Mouse (Mus musculus) cerebellum, postnatal 10 days (tissue): ENCODE results near the gene Tspan8.
"Not testable (repeated sequence)": the region's sequence is repeated elsewhere in the genome, so short reads cannot be mapped to it uniquely, and the experiment has no call there.

Experiments used
- DNase-seq, 2 experiments: peaks; one replicate each; pipeline ENCODE4 v3.0.0; 2021; ENCODE audit warnings: mixed read lengths in 2 of 2

The Tspan8 gene

DNA sequence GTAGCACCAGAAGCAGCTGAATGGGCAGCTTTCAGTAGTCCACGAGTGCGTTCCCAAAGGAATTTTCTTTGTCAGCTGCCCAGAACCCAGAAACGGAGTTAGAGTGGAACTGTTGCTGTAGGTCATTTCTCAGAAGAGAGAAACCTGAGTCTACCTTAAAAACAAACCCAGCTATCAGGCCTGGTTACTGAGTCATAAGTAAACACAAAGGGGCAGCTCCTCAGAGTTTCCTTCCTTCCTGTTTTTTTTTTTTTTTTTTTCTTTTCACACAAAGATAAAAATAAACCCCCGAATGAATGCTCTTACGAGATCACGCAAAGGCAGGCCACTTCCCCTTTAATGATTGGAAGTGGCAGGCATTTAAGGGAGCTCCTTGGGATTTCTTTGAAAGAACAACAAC, at the start of gene Tspan8:
Tspan8 (plus strand) TSS at position 322 of the 400 bp plus-strand sequence.
- no peak for DNase-seq

DNA sequence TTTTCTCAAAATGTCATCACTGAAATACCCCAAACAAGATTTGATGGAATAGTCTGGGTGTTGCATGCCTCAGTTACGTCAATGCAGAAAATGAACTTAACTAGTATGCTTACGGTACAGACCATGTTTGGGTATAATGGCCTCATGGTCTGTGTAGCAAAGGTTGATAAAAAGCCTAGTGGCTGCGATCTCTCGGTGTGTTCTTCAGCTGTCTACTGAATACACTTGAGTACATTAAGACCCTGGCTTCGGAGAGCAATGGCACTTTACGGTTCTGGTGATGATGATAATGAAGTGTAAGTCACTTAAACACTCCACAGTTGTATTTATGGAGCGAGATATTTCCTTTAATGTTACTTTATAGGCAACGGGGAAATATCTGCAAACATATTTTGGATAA, 46.6 kb upstream of the Tspan8 start:
- DNase-seq: no peak

DNA sequence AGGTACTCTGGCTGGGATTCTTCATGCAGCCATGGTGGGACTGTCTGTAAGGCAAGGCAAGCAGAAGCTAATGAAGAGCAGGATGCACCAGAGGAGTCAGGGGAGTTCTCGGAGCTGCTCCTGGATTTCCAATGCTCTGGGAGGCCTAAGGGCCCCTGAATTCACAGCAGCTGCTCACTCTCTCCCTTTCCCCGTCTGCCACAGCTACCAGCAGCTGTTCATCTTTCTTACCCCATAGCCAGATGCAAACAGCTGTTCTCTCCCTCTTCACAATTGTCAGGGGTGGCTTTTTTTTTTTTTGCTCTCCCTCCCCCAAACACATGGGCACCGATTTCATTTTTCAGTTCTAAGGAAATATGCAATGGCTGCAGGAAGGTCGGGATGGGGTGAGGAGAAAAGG, 42.2 kb upstream of the Tspan8 start:
- DNase-seq: no peak

DNA sequence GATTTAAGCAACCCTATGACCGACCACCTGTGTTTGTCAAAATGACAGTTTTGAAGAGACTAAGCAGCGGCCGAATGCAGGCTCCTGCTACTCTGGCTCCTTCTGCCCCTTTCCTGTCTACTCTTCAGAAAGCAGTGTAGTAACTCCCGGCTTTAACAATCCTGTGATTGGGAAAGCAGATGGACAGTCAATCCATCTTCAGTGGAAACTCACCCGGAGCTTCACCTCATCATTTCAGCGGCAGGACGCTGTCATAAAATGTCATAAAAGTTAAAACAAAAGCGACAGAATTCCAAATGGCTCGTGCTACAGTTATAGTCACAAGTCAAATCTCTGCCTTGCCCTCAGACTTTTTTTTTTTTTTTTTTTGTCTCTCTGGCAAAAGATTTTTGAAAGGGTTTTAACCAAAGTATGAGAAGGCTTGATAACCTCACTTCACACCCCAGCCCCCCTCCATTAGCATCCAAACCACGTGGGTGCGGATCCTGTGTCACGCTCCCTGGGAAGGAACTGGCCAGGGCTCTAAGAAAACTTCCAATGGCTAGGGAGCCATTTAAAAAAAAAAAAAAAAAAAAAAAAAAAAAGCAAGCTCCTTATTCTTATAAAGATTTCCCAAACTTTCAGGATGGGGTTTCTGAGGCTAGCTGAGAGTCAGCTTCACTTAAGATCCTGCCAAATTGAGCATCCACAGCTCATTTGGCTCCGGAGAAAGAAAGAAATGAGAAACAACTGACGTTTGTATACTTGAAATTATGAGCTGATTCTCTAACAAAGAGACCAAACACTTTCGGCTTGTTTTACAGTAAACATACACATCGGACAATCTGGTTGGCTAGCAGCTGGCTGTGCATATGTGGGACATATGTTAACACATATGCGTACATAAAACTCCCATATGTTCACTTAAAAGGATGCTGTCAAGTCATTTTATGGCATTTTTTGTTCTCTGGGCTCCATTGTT, 40.4 kb upstream of the Tspan8 start:
- DNase-seq: no peak

DNA sequence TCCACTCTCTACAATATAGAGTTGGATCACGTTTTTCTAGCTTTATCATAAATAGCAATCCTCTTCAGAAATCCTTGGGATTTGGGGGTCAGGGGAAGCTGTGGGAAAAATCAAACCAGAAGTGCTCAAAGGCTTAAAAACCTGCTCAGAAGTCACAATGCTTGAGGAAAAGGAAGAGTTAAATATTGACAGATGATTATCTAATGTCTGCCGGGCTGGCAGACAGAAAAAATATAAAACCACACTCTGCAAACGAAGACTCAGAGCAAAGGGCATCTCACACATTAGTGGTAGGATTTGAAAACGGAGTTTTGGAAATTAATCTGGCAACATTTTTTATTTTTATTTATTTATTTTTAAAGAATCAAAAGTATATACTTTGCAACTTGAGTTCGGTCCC, 39.3 kb upstream of the Tspan8 start:
- no peak for DNase-seq

DNA sequence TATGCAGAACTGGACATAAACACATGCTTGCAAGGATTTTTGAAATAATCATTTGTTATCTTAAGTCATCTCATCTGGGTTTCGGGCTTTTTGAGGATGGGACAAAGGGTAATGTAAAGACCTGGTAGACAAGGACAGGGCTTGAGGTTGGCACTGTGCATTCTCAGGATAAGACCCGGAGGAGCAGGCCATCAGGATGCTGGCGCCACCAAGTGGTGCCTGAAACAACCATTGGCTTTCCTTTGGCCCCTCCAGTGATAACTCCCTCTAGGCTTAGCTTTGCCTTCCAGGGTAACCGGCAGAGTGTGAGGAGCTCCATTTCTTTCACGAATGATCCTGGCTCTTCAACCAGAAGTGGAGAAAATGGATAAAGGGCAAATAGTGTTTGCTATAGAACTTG, 38.0 kb upstream of the Tspan8 start:
- DNase-seq: peak; percentile 53 to 60

DNA sequence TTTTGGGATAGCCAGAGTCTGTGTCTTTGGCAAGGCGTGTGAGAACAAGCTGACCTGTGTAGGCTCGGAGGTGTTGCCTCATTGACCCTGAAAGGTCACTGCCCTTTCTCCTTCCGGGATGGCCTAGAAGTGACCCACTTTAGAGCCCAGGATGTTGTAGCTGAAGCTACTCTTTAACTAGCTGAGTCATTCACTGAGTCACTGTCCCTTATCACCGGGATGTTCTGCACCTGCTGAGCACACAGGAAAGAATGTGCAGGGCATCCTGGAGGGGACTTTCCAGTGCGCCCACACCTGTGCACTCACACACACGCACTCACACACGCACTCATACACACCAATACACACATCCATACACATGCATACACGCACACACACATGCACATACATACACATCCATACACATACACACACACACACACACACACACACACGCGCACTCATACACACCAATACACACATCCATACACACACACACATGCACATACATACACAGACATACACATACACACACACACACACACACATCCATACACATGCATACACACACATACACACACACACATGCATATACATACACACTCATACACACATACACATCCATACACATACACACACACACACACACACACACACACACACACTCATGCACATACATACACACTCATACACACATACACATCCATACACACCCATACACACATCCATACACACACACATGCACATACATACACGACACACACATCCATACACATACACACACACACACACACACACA, 36.2 kb upstream of the Tspan8 start:
- DNase-seq: no peak

DNA sequence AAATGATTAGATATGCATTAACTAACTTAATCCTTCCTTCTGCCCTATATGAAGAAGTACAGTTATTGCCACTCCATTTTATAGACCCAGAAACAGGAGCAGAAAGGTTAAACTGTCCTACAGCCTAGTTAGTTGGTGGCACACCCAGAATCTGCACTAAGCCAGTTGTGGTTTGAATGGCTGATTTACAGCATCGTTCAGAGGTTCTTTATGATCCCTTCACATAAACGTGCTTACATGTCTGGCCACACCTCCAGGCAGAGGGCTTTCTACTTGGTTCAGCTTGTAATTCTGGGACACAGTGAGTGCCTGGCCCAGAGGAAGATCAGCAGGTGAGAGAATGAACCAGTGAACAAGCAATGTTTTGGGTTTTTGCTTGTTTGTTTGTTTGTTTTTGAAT, 33.4 kb upstream of the Tspan8 start:
- no peak for DNase-seq

DNA sequence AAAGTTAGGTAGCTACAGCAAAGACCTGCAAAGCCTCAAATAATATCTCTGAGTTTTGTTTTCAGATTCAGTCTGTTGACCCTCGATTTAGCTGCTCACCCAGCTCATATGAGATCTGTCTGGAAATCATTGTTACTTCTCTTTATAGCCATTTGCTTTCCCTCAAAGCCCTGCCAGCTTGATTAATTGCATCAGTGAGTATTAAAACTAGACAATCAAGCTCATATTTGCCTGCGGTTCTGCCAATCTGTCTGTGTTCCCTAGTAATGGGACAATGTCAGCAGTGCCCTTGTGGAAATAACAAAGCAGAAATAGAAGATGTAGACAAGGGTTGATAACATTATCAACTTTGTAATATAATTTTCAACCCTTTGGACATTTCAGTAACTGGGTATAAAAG, 25.8 kb upstream of the Tspan8 start:
- peak; percentile 68 to 72 for DNase-seq

DNA sequence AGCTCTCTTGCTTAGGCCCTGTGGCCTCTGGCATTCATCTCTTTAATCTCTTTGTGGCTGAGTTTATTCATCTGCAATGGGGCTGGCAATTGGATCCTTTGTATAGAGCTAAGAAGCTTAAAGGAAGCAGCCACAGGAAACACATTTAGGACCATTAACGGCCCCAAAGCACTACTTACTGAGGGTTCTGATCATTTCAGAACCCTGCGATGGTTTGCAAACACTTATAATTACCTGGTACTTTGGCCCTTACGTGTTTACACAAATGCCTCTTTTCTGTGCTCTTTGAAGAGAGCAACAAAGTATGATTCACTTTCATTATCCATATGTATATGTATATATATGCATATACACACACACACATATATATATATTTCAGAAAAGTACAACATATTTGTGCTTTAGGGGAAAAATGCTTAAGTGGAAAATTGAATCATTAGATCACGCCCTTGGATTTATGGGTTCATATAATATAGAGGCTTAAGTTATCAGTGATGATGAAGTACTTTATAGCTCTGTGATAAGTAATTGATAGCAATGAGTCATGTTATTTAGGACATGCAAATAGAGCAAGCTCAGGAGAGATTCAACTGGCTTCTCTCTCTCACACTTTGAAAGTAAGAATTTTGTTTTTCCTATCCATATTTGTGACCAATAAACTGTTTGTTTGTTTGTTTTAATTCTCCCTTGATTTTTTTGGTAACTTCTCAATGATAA, 20.4 kb upstream of the Tspan8 start:
- no peak for DNase-seq

DNA sequence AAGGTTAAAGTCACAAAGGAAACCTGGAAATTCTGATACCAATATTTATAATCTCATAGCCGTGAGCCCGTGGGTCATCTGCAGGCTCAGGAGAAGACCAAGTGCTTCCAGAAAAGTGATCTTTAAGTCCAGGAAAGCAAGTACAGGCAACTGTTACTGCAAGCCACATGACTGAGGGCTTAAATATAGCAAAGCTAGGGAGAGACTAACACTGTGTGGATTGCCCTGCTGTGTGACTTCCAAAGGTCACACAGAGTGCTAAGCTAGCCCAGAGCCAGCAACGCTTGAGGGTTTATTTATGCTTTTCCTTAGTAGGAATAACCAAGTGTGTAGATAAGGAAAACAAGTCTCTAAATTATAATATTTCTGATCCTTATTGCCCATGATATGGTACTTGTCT, 15.2 kb upstream of the Tspan8 start:
- no peak for DNase-seq

DNA sequence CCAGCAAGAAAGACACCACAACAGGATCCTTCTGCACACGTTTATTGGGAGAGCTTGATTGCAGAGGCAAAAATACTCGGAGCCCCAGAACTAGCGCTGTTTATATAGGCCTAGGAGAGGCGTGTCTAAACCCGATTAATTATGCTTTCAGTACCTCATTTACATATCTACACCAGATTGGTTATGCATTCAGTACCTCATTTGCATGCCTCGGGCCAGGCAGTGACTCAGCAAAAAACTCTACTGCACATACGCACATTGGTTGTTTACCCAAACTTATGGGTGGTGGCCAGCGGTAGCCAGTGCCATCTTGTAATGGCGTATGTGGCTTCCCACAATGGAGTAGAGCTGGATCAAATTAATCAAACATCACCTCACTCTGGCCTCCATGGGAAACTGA, 13.6 kb upstream of the Tspan8 start:
- not testable (repeated sequence) for DNase-seq

DNA sequence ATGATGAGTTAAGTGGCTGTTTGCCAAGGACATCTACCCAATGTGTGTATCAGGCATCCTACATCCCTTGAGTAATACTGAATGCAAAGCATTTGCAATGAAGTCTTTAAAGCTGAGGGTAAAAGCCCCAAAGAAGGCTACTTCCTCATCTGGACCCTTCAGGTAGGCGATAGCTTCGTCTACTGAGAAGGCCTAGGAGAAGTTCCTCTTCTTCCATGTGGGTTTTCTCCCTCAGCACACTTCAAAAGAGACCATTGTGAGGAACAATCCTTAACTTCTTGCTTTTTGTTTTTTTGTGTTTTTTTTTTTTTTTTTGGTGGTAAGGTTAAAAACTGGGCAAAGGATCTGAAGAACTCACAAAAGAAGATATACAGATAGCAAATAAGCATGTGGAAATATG, 12.9 kb upstream of the Tspan8 start:
- DNase-seq: no peak

DNA sequence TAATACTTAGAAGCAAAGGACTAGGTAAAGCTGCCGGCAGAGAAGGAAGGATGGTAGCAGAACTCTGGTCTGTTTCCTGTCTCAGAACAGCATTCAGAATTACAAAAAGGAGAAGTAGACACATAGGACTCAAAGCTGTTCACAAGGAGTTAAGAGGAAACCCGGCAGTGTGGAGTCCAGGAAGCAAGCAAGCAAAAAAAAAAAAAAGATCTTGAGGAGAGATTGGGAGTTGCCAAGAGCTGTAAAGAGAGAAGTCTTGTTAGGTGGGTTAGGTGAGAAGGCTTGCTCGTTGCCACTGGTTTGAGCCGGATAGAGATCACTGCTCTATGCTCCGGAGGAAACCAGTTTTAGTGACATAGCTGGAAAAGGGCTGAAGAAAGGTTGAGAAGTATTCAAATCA, 10.6 kb upstream of the Tspan8 start:
- no peak for DNase-seq

DNA sequence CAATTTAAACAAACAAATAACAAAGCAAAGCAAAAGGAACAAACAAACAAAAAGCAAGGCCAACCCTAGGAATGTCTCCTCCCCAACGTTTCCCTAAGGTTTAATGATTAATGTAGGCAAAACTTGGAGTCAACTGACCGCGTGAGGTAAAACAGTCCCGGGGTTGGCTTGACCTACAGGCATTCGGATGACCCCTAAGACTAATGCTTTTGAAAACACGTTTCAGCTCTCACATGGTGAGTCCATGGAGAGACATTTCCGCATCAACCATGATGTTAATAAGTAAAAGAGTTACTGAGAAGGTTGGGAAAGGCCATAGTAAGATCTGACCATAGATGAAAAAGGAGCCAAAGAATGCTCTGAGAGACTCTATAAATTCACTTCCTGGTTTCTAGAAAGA, 7.5 kb upstream of the Tspan8 start:
- DNase-seq: no peak

DNA sequence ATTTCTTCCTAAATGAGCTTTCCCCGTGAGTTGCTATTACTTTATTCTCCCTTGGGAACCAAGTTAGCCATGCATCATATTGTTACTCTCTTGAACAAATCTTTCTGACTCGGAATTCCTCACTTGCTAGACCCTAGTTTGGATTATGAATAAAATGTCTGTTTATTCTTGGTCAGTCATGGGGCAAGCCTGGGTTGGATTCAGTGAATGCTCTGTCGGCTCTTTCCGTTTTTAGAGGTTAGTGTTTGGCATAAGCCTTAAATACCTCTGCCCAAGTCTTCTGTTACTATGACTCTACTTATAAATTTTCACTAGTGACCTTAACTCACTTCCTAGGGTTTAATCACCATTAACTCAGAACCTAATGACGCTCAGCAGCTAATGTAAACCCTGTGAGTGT, 5.1 kb upstream of the Tspan8 start:
- no peak for DNase-seq

DNA sequence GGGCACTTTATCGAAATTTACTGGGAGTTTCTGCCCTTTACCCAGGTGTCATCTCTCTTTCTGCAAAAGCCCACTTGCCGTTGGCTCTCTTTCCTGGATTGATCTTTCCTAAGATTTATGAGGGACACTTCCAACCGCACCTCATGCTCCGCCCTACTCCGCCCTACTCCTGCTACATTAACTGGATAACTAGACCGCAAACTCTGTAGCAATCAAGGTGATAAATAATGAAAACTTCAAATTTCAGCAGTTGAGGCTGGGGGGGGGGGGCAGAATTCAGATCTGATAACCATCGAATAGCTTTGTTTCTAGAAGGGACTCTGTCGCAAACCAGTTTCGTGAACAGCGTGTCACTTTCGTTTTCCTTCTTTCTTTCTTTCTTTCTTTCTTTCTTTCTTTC, 1.8 kb upstream of the Tspan8 start:
- DNase-seq: no peak

DNA sequence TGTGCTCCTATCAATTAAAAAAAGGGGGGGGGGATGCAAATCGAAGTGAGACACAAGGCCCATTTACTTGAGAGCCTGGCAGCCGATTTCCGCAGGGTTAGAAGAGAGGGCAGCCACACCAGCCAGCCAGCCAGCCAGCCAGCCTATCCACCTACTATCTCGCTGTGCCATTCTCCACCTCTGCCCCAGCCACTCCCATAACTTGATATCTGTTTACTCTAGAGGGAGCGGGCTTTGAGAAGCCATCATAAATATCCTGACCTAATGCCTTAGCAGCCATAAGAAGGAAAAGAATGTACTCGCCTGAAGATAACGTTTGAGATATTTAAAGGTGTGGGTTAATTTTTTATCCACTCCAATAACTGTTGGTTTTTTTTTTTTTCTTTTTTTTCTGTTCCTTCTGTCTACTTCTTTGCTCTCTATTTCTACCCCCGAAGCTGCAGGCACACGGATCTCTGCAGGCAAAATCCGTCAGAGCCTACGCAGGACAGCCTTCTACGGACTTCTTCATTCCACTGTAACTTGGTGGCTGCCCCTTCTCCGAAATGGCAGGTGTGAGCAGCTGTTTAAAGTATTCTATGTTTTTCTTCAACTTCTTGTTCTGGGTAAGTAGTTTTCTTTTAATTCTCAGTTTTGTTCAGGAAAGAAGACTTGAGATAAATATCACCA, 558 bp downstream of the Tspan8 start:
- DNase-seq: no peak

DNA sequence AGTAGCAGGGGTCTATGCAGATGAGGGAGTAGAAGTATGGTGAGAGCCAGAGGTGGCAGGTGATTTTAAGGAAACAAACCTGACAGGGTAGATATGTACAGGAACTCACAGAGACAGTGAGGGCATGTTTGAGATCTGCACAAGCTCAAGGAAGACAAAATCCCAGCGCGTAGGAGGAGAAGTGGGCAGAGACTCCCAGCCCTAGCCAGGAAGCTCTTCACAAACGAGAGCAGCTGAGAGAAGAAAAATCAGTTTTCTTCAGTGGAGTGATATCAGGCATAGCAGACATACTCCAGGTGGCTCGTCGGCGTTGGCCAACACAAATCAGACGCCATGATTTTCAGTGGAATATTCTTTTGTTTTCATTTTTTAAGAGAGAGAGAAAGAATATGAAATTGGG, 8.7 kb downstream of the Tspan8 start:
- no peak for DNase-seq

DNA sequence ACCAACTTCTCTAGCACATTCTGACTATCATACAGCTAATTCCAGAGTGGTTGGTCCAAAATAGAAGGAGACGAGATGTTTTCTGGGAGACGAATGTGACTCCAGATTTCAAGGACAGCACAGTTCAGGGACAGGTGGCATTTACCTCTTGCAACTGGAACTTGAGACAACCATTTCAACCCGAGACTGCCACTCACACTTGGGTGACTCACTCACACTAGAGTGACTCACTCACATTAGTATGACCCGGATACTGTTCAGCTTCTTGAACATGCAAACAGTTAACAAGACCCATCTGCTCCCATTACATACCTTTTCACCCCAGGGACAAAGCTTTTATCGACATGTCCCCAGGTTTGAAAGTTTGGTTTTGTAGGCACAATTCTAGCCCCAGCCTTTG, 12.2 kb downstream of the Tspan8 start:
- no peak for DNase-seq

DNA sequence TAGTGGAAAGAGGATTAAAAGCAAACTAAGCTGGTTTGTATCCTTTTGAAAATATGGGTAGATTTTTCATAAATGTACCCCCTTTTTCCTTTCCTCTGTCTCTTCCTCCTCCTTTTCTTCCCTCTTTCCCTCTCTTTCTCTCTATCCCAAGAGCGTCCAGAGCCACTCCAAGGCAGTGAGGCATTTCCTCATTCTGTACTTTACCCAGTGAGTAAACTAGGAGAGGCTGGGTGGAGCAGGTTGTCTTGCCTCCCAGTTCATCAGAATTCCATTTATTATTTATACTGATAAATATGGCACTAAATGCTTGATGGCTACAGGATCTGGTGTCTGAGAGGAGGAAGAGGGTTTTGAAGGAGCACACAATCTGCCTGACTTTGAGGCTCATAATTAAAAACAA, 13.1 kb downstream of the Tspan8 start:
- DNase-seq: no peak

DNA sequence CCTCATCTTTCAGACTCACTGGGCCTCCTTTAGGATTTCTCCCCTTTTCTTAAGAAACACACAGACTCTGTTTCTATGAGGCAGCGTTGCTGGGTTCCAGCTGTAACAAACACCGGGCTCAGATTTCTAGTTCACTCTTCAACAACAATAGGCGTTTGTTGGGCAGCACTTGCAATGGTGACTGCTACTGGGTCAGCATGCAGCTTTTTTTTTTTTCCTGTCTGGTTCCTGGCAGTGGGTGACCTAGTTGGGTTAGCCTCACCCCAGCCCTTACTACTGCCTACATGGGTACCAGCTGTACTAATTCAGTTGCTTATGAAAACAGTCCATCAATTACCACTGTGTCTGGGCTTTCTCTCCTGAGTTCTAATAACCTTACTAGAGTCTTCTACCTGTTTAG, 14.1 kb downstream of the Tspan8 start:
- DNase-seq: no peak

DNA sequence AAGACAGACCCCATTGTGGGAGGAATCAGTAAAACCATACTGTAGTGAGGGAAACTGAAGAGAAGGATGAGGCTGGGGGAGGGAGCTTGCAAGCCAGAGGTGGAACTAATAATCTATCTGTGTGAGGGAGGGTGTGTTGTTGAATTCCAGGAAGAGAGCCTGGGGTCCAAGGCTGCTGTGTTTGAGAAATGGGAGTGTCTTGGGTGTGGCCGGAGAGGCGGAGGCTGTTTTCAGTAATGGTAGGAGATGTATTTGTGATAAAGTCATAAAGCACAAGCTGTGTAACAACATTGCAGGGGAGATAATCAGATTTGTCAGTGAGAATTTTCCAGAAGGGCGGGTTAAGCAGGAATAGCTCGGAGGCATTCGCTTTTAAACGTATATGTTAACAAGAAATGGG, 17.4 kb downstream of the Tspan8 start:
- no peak for DNase-seq
